Mouse (Mus musculus) left cerebral cortex, adult 2 months (tissue): ENCODE measurements around the gene Rbm38. TPM values are rescaled to one million over a fixed set of nuclear protein-coding genes. Genes with fewer than 3 reads are reported as not detected.

Source experiments
- DNase-seq, 2 experiments: peaks; one replicate each; pipeline ENCODE4 v3.0.0; 2021 to 2022; ENCODE audit warnings: low spot score in 2 of 2, mixed read lengths in 1 of 2; ENCODE audit errors: extremely low spot score in 1 of 2
- H3K27ac ChIP-seq: fragments of 200-600 bp; 2 replicates; pipeline ENCODE4 v1.8.1; 2022
- H3K4me3 ChIP-seq: fragments of 200-600 bp; 2 replicates; pipeline ENCODE4 v1.8.1; 2022
- CTCF ChIP-seq: fragments of 200-600 bp; IDR thresholded peaks from 2 replicates; pipeline ENCODE4 v1.8.1; 2022; ENCODE audit warnings: antibody characterized with exemption, mild to moderate bottlenecking, moderate library complexity
- intact Hi-C: fragments of 180-260 bp; cut with DNase I; formaldehyde crosslinking; loops from one replicate; pipeline ENCODE4 v1.15.1; 2025
- total RNA-seq, 2 experiments: library from RNA; stranded (reverse); gene quantifications; 2 replicates each; pipeline ENCODE4 v1.2.3; 2021

Rbm38 gene
- total RNA-seq, 2 experiments from 2014 or later, result 3.5 to 4.7 TPM

GRCm38 (mm10) chr2:173039041-173039440, 18.7 kb downstream of the Rbm38 start:
- no peak for DNase-seq
- Histone ChIP-seq H3K27ac (no peak overlapping the region), H3K4me3 (no peak overlapping the region)
- no peak for TF ChIP-seq CTCF
- intact Hi-C loops, result no loop called here

- no peak overlapping the region for H3K4me3 ChIP-seq
- H3K27ac ChIP-seq, result no peak overlapping the region
- intact Hi-C loops, result no loop called here
- no peak for TF ChIP-seq CTCF
- DNase-seq, result no peak
Measured at GRCm38 (mm10) chr2:173040803-173041202, 20.5 kb downstream of the Rbm38 start.

- no peak for DNase-seq
- no peak overlapping the region for H3K4me3 ChIP-seq
- intact Hi-C loops, result no loop called here
- H3K27ac ChIP-seq, result no peak overlapping the region
- TF ChIP-seq CTCF, result no peak
Measured at GRCm38 (mm10) chr2:173041242-173041641, 20.9 kb downstream of the Rbm38 start.

GRCm38 (mm10) chr2:173041893-173042292, 21.6 kb downstream of the Rbm38 start:
- DNase-seq, result no peak
- no peak for TF ChIP-seq CTCF
- no peak overlapping the region for H3K4me3 ChIP-seq
- intact Hi-C loops, result no loop called here
- H3K27ac ChIP-seq, result no peak overlapping the region

GRCm38 (mm10) chr2:173042504-173043162, 22.3 kb downstream of the Rbm38 start:
- DNase-seq, result no peak
- H3K27ac ChIP-seq, result no peak overlapping the region
- intact Hi-C loops, result no loop called here
- TF ChIP-seq CTCF, result no peak
- H3K4me3 ChIP-seq, result no peak overlapping the region

- no peak for DNase-seq
- TF ChIP-seq CTCF, result no peak
- Histone ChIP-seq H3K27ac (no peak overlapping the region), H3K4me3 (no peak overlapping the region)
- intact Hi-C loops, result no loop called here
Measured at GRCm38 (mm10) chr2:173044198-173044970, 24.1 kb downstream of the Rbm38 start.

GRCm38 (mm10) chr2:173046582-173047297, 26.4 kb downstream of the Rbm38 start:
- no peak for DNase-seq
- TF ChIP-seq CTCF, result no peak
- intact Hi-C loops, result no loop called here

GRCm38 (mm10) chr2:173047471-173047870, 27.2 kb downstream of the Rbm38 start:
- Histone ChIP-seq H3K27ac (no peak overlapping the region), H3K4me3 (no peak overlapping the region)
- intact Hi-C loops, result no loop called here
- no peak for TF ChIP-seq CTCF
- no peak for DNase-seq

More at GRCm38 (mm10) chr2:173046582-173047297, 26.4 kb downstream of the Rbm38 start:
- no peak overlapping the region for H3K27ac ChIP-seq
- no peak overlapping the region for H3K4me3 ChIP-seq

GRCm38 (mm10) chr2:173048041-173048745, 27.9 kb downstream of the Rbm38 start:
- Histone ChIP-seq H3K4me3 (no peak overlapping the region), H3K27ac (no peak overlapping the region)
- TF ChIP-seq CTCF, result no peak
- intact Hi-C loops, result no loop called here
- no peak for DNase-seq

GRCm38 (mm10) chr2:173049231-173049630, 28.9 kb downstream of the Rbm38 start:
- Histone ChIP-seq H3K4me3 (no peak overlapping the region), H3K27ac (no peak overlapping the region)
- DNase-seq, result no peak
- no peak for TF ChIP-seq CTCF
- intact Hi-C loops, result no loop called here

- intact Hi-C loops, result no loop called here
Measured at GRCm38 (mm10) chr2:173049817-173050216, 29.5 kb downstream of the Rbm38 start.

More at GRCm38 (mm10) chr2:173049817-173050216, 29.5 kb downstream of the Rbm38 start:
- Histone ChIP-seq H3K27ac (no peak overlapping the region), H3K4me3 (no peak overlapping the region)
- TF ChIP-seq CTCF, result no peak
- no peak for DNase-seq
